Mouse (Mus musculus) skeletal muscle tissue, adult 2 months (tissue): ENCODE data around the gene Gm20388.

Source experiments
- DNase-seq: peaks from one replicate; pipeline ENCODE4 v3.0.0-alpha.2; 2012; ENCODE audit warnings: low read depth, low spot score

The Gm20388 gene

DNA sequence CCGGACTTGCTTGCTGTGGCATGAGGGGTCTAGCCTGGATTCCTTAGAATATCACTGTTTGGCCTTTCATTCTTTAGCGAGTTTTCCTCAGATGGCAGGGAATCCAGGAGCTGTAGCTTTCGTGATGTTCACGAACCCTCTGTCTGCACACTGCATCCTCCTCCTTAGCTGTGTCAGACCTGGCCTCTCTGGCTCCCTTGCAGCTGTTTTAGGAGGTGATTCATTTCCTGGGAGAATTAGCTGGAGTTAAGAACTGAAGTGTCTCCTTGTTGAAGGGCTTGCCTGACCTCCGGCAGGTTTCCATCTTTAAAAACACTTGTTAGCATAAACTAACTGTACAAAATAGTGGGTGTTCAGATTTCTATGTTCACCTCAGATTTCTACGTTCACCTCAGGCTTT lies 4343.3 kb downstream of the Gm20388 start:
- no peak for DNase-seq

DNA sequence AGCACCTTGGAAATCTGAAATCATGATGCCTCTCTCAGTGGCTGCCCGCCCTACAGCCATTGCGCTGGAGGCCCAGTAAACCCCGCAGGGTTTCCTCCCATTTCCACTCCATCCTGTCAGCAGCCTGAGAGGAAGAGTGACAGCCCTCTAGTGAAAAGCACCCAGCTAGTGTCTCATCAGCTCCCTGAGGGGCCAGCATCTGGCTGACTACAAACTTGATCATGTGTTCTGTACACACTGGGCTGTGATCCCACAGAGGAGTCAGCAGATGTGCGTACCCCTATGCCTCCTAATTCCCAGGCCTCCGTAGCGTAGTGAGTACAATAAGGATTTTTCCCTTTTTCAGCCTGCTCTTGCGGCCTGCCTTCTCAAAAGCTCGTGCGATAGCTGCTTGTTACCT lies 4346.2 kb downstream of the Gm20388 start:
- peak; percentile 46 for DNase-seq

DNA sequence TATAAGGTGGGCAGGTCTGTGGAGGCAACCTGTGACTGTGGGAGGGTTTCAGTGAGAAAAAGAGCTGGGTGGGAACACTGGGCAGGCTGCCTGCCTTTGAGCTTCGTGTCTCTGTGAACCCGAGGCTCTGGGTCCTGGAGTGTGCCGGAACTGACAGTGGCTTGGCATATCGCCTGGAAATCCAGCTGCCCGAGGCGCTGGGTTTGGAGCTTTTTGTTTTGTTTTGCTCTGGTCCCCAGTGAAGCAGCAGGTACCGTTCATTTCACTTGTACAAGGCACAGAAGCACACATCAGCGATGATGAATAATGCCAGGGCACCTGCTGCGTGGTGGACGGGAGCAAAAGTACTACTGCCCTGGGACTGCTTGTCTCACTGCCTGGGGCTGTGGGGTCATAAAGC lies 4346.7 kb downstream of the Gm20388 start:
- DNase-seq, result peak; percentile 60

DNA sequence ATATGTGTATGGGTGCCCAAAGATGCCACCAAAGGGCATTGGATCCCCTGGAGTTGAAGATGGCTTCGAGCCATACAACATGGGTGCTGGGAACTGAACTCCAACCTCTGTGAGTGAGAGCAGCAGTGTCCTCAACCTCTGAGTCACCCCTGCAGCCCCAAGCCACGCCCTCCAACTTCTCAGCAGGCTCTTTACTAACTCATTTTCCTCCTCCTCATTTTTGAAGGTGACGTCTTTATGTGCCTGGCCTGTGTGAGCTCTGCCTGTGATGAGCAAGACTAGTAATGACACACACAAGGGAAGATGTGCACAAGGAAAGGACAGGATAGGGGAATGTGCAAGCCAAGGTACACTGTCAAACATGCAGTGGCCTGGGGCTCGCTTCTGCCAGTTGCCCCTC lies 4348.5 kb downstream of the Gm20388 start:
- no peak for DNase-seq

DNA sequence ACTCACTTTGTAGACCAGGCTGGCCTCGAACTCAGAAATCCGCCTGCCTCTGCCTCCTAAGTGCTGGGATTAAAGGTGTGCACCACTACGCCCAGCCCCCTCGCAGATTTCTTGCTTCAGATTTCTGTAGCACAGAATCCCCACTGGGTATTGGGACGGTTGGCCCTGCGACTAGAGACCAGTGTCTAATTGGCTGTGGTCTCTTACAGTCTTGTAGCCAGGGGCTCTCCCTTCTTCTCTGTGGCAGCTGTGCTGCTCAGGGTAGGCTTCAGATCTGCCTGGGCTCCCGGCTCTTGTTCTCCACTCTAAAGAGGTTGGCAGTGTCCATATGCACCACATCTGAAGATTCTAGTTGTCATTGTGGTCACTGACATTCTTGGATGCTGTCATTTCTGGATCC lies 4349.3 kb downstream of the Gm20388 start:
- no peak for DNase-seq

DNA sequence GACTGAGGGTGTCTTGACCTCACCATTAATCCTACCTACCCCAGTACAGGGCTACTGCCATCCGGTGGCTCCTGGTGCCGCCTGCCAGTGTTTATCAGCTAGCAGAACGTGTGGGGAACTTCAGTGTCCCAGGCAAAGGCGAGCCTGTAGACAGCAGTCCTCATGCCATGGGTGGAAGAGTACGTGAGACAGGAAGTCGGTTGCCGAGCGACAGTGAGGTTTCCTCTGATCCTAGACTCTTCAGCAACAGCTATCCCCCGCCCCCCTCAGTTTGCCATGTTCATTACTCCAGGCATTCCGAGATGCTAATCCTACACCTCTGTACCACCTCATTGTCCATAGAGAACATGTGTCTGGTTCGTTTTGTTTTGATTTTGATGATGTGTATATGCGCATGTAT lies 4349.7 kb downstream of the Gm20388 start:
- DNase-seq, result no peak

DNA sequence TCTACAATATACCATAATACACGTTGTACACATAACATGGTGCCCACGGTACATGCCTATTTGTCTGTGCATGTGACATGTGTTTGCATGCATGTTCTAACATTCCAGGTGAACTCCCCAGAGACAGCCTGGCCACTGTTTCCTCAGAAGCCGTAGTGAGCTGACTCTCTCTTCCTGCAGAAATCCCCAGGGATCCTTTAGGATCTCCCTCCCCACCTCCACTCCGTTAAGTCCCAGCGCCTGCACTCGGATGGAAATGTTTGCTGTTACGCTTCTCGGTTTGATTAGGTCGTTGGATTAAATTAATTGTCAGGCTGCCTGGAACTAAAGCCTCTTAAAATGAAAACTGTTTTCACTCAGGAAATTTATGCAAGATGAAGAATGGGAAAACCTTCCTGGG lies 4352.4 kb downstream of the Gm20388 start:
- no peak for DNase-seq

DNA sequence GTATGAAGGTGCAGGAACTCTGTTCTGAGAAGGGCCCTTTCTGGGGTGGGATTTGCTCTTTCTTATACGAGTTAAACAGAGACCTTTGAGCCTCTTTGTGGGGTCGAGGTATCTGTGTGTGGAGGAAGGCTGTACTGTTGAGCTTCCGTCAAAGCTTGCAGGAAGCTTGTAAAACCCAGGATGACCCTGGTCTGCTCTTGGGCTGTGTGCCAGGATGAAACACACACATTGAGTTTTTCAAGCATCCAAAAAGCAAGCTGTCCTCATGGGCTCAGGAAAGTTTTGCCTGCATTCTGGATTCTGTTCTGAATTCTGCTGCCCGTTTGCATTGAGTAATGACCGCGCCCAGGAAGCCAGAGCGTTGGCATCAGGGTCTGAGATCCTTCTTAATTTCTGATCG lies 4353.4 kb downstream of the Gm20388 start:
- no peak for DNase-seq

DNA sequence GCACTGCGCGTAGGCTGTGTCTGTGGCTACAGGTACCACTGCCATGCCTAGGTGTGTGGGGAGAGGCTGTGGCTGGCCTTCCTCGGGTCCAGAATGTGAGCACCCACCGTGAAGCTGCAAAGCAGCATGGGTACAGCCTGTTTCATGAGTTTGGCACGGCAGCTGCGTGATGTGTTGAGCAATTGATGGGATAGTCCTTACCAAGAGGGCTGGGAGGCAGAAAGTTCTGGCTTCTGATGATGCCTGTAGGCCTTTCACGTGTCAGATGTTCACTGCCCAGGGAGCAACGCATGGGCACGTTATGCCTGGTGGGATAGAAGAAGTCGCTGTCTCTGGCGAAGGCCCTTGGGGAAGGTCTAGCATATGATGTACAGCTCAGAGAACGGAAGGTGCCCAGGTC lies 4354.0 kb downstream of the Gm20388 start:
- no peak for DNase-seq

DNA sequence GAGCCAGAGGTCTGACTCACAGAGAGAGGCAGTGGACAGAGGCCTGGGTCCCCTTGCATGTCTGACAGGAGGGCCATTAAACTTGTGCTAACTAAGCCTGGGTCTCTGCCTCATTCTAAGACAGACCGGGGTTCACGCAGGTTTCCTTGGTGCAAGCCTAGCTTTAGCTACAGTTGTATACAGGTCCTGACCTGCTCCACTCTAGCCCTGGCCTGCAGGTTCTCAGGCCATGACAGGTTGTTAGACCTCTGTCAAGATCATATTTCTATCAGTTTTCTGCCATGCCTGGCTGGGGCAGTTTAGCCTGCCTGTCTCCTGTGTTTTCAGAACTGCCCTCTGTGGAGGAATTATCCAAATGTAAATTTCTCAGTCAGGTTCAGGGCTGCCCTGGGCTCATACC lies 4354.5 kb downstream of the Gm20388 start:
- DNase-seq, result no peak

DNA sequence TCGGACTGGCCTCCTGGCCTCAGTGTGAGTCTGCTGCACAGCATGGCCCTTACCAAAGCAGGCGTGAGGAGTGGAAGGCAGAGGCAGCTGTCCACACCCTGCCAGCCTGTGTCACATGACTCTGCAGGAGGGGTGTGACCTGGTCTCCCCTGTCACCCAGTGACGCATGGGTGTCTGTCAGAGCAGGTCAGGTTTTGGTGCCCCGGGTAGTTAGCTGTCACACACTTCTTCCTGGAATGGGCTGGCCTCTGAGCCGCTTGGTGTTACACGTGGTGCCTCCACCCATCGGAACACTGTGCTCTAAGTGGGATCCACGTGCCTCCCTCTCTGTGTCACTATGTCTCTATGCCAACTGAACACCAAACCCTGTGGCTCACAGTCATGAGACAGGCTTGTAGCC lies 4355.2 kb downstream of the Gm20388 start:
- peak; percentile 92 for DNase-seq

DNA sequence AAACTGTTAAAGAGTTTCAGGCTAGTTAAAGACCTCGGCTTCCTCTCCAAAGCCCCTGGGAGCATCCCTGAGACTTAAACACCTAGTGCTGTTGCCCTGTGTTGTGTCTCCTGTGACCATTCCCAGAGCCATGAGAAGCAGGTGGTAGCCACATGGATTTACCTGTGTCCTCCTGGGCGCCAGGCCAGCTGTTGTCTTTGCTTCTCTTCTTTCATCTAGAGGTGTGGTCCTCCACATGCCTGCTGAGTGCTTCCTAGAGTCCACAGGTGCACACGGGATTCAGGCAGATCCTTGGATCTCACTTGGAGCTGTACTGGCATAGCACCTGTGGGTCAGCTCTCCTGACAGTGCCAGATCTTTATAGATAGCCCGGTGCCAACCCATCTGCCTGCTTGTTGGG lies 4356.6 kb downstream of the Gm20388 start:
- DNase-seq, result no peak

DNA sequence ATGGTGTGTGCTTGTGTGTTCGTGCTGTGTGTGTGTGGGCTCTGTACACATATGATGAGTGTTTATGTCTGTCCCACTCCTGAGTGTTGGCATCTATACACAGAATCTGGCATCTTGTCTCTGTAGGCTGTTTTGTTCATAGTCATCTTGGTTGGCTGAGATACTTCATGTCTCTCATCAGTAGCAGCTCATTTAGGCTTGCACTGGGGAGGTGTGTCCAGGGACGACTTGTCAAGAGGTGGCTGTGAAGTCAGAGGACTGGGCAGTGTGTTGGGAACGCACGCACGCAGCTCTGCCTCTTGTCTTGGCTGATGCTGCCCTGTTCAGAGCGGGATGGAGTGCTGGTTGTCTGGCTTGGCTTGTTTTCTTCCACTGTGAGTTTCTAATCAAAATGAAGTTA lies 4359.9 kb downstream of the Gm20388 start:
- no peak for DNase-seq

DNA sequence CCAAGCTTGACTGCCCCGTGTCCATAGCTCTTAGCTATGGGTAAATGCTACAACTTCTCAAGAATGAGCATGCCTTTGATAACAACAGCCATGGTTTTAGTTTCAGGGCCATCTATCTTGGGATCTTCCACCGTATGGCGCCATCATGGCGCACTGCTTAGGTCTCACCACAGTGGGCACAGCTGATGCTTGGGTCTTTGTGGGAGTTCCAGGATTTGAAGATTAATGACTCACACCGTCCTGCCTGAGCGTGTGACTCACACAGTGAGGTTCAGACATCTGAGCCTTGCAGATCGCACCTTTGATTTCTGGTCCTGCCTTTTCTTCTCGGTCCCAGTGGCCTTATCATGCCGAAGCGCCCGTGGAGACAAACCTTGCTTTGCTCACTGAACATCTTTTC lies 4360.3 kb downstream of the Gm20388 start:
- no peak for DNase-seq

DNA sequence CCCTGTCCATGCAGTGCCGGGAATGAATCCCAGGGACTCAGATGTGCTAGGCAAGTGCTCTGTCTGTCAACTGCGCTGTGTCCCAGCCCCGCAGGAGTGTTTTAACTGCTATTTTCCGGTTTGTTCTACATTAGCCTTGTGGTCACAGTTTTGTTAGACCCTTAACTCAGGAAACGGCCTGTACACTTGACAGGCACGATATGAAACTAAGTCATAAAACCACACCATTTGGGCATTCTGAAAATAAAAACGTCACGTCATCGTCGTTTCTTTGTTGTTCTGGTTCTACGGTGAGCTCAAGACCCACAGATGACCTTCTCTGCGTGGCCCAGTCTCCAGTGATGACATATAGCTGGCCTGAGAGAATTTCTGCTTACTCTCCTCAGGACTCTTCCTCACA lies 4360.9 kb downstream of the Gm20388 start:
- DNase-seq, result no peak

DNA sequence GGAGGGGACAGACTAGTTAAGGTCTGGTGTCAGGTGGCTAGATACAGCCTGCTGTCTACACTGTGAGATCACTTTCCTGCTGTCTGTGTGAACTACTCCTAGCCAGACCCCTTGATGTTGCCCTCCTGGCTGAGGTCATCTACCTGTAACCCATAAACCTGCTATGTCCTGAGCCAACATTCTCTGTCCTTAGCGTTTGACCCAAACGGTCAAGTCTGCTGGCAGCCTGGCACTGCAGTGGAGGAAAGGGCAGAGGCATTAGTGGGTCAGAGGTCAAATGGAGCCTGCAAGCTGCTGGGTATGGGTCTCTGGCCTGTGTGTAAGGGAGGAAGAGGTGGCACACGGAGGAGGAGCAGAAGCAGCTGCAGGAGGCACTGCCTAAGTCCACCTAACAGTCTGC lies 4362.2 kb downstream of the Gm20388 start:
- DNase-seq, result no peak

DNA sequence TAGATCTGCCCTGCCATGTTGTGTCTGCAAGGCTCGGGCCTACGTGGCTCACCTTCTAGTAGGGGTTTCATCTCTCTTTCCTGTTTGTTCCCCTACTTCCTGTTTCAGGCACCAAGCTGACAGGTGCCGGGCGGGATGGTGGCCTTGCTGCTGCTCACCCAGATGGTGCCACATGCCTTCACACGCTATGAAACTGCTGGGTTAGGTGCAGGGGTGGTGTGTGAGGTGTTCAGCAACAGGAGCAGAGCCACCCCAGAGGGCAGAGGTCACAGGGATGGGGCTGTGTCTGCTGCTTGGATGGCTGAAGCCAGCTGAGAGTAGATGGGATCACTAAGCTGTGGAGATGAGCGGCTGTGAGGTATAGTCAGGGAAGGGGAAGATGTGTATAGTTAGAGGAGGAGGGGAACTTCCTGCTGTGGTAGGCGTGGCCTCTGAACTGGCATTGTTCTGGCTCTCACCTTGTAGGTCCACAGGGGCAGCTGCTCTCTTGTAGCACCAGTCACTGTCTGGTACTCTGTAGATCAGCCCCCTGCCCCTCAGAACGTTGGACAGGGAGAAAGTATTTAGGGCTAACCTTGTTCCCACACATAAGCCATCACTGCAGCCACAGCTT lies 4363.1 kb downstream of the Gm20388 start:
- DNase-seq, result no peak

DNA sequence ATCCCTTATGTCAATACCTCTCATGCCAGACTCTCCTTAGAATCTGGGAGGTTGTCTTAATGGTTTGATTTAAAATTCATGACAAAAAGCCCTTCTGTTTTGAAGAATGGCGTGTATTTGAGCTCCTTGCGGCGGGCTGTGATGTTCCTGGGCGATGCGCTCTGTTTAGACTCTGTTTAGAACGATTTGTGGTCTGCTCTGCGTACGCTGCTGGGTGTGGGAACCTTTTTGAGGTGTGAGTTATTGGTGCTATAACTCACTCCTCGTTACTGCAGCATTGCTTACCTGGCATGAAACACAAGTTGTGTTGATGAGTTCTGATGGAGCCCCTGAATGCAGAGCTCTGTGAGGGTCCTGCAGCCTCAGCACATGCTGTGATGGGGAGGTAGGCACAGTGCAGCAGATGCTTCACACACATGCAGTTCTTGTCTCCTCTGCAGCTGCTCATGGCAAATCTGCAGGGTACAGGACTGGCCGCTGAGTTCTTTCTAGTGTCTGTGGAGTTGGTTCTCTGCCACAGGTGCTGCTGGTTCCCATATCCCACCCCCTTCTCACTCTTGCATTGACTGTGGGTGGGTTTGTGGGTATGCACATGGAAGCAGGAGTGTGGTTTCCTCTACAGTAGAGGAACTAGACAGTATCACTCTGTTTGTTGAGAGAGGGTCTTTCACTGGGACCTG lies 4363.9 kb downstream of the Gm20388 start:
- no peak for DNase-seq

DNA sequence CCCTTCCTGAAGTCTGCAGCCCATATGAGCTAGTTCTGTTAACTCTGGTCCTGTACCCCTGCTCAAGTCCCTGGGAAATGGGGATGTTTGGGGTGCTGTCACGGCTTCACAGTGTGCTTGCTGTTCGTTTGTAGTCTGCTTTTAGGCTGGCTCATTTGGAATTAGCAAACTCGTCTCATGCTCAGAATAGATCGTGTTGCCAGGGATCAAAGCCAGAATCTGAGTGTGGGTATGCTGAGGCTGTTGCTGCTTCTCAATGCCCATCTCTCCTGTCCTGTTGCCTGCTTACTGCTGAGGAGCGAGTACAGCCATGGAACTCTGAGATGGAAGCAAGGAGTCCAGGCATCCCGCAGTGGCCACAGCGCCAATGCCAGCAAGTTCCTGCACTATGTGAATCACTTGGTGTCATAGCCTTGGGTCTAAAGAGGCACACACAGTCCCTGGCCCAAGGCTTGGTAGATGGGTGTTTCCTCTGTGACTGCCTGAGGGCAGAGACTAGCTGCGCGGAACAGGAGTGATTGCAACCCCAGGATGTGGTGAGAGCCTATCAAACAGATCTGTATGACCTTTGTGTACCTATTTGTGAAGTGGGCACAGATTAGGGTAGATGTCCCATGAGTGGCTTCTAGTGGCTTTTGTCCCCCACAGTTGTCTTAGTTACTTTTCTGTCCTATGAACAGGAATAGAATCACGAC lies 4364.9 kb downstream of the Gm20388 start:
- no peak for DNase-seq

DNA sequence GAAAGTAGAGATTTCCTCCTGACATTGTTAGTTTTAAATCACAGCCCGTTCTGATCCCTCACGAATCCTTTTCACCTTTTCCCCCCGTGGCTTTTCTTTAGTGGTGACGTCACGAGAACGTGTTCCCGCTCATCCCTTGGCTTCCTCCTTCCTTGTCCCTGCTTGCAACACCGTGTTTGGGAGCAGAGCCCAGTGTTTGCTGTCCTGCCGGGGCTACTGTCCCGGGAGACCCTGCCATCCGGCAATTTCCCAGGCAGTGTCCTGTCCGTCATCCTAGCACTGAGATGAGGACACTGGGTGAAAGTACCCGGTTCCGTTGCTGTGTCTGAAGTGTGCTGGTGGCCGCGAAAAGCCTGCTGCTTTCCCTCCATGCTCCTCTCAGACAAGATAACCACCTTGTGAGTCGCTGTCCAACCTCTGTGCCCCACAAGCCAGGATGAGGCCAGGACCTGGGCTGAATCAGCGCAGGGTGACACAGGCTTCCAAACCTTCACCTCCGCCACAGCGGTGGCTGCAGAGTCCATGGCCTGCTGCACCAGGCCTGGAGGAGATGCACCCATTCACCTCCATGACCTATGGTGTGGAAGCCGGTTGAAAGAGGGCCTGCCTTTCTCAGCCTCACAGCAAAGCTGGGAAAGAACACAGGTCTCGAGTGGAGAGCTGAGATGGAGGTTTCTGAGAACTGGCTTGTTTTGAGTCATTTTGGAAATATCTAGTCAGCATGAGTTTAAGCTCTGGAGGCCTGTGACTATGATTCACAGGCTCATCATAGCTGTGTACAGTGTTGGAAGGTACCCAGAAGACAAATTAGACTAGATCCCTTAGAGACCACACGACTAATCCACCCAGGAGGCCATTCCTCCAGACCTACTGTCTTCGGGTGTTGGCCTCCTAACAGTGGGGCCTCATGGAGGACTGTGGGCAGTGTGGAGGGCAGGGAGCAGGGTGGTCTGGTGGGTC lies 4367.6 kb downstream of the Gm20388 start:
- DNase-seq, result no peak

DNA sequence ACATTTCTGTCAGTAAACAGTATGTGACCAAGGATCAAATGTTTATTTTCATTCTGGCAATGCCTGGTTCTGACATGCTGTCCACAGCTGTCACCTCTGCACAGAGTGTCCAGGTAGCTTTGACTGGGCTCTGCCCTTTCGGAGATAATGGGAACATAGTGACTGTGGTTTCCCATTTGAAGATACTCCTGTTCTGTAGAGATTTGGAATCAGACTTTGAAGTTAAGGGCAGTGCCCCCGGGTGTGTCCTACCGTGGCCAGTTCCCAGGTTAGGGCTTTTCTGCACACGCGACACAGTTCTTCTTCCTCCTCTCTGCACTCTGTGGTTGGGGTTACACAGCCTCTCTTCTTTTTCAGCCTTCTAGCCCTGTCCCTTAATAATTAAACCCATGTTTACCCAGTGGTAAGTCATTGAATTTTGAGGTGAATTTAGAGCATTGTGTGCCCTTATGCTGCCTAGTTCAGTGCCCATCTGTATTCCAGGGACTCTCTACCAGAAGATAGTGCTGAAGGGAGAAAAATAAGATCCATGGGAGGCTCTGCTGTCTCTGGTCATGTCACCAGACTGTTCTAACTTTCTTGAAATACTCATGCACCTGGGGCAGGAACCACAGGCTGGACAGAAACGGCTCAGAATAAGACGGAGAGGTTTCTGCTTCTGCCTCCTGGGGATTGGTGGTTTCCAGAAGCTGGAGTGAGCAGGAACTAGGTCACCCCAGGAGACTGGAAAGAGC lies 4368.5 kb downstream of the Gm20388 start:
- no peak for DNase-seq

DNA sequence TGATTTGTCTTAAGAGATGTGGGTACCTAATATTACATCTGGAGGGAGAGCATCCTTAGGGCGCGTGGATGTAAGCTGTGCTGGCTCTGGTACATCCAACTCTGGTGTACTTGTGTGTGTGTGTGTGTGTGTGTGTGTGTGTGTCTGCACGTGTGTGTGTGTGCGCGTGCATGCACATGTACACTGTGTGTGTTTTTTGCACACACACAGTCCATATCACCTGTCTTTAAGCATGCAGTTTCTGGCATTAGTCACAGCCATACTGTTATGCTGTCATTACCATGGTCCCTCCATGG lies 4369.0 kb downstream of the Gm20388 start:
- DNase-seq, result no peak
